Mouse (Mus musculus) adrenal gland, postnatal 25 days (tissue): ENCODE data around the gene Fam189a1. TPM values are rescaled to one million over a fixed set of nuclear protein-coding genes. Genes with fewer than 3 reads are reported as not detected.

ENCODE experiments used
- DNase-seq: peaks from one replicate; pipeline ENCODE4 v3.0.0; 2021; ENCODE audit warnings: mixed read lengths
- long read RNA-seq: library from polyadenylated mRNA; stranded (forward); transcript quantifications from one replicate; pipeline ENCODE4 v2.0.0, GENCODE M21; 2021
- total RNA-seq: library from RNA; stranded (reverse); gene quantifications from 2 replicates; pipeline ENCODE4 v1.2.3, GENCODE M21; 2021

Gene Fam189a1
- 0.33 and 0.70 TPM in 2 replicates for total RNA-seq
- long read RNA-seq = 0 reads

DNA sequence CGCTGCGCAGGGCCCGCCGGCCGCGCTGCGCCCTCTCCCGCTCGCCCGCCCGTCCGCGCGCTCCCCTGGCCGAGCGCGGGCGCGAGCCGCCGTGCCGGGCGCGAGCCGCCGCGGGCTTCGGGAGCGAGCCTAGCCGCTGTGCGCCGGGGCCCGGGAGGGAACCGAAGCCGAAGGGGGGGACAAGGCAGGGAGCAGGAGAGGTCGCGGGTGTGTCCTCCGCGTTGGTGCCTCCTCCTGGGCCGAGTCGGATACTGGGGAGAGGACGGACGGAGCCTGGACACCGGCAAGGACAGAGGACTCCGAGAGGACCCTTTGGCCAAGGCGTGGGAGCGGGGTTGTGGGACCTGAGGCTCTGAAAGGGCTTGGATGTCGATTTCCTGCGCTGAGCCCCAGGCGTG, at the start of gene Fam189a1:
TSS of gene Fam189a1 (minus strand) at position 57 of the 398 bp plus-strand sequence.
- peak; percentile 8 for DNase-seq

DNA sequence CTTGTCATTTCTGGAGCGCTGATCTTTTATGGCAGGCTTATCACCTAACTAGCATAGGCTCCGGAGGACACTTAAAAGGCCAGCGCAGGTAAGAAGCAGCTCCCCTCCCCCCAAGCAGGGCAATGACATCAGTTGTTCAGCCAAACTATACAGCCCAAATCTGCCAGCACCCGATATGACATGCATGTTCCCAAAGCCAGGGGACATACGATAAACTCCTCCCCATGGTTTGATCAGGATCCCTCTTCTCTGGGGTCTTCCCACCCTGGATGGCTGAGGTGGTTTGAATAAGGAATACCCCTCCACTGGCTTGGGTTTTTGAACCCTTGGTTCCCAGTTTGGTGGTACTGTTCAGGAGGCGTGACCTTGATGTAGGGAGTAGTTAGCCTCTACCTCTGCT, 49.7 kb upstream of the Fam189a1 start:
- no peak for DNase-seq

DNA sequence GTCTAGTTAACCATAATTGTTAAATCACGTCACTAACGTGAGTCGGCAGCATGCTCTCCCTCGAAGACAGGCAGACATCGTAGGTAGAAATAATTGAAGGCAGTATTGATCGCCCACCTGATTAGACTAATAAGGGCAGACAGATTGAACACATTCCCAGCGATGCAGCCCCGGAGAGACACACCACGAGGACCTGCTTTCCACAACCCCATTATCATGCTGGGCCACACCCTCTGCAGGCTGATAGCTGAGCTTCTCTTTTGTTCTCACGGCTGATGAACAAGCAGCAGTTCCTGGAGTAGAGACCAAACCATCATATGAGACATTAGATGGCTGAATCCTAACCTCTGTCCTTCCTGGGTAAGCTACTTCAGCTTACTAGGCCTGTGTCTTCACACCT, 46.3 kb upstream of the Fam189a1 start:
- DNase-seq = no peak

DNA sequence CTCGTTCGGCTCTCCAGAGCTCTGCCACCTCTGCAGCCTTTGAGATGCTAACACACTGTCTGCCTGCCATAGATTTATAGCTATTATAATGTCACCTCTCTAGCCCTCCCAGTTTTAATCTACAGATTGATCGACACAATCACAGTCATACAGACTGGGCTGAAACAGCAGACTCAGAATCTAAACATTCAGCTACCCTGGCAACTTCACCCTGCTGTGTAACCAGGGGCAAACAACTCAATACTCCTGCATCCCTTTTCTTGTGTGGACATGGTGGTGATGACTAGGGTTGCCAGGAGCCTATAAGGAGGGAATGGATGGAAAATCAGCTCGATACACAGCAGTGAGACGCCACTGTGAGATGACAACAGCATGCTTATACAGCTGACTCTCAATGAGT, 24.3 kb upstream of the Fam189a1 start:
- no peak for DNase-seq

DNA sequence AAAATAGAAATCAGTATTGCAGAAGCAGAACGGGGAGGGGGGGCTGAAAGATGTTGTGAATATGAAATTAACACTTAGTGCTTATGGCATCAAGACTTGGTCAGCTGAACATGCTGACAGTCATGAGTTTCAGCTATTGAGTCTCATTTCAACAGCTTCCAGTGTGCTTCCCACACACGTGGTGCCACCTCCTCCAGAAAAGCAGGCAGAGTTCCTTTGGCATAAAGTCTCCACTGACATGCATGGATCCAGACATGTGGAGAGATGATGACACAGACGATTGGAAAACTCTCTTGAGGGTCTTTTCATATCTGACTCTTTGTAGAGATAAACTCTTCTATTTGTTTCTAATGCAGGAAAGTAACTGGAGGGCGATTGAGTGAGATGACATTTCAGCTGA, 14.4 kb upstream of the Fam189a1 start:
- DNase-seq = no peak

DNA sequence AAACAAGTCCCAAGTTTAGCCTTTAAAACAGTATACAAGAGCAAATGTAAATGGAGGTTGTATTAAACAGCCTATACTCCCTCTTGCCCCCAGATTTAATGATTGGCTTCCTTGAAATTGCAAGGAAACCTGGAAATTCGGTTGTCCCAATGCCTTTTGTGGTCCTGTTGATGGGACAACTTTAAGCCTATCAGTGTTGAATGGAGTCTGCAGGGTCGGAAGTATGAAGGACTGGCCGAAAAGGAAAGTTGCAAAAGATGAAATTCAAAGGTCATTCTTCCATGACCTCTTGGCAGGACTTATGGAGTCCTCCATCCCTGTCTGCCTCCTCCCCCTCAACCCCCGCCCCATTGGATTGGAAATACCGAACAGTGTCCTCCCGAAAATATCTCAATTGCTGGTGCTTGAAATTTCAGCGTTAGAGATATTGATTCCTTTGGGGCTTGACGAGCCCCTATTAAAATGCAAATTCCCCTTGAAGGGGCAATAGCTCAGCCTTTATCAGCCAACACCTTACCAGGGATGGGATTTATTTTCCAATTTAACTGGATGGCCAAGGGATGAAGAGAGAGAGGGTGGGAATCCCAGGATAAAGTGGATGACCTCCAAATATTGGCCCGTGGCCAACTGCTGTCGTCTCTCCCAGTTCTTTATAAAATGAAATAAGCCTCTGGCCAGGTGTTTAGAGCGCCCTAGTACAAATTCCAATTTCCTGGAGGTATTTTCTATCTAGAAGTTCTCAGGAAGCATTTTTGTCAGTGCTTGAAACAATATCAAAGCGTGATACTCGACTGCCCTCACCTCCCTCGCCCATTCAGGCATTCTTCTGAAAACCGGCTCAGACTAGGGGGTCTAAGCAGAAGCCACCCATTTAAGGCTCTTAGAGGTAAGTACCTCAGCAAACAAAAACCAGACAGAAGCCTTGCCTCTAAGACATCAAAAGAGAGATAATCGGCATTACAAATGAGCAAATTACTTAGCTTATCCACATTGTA, 958 bp upstream of the Fam189a1 start:
- DNase-seq = no peak

DNA sequence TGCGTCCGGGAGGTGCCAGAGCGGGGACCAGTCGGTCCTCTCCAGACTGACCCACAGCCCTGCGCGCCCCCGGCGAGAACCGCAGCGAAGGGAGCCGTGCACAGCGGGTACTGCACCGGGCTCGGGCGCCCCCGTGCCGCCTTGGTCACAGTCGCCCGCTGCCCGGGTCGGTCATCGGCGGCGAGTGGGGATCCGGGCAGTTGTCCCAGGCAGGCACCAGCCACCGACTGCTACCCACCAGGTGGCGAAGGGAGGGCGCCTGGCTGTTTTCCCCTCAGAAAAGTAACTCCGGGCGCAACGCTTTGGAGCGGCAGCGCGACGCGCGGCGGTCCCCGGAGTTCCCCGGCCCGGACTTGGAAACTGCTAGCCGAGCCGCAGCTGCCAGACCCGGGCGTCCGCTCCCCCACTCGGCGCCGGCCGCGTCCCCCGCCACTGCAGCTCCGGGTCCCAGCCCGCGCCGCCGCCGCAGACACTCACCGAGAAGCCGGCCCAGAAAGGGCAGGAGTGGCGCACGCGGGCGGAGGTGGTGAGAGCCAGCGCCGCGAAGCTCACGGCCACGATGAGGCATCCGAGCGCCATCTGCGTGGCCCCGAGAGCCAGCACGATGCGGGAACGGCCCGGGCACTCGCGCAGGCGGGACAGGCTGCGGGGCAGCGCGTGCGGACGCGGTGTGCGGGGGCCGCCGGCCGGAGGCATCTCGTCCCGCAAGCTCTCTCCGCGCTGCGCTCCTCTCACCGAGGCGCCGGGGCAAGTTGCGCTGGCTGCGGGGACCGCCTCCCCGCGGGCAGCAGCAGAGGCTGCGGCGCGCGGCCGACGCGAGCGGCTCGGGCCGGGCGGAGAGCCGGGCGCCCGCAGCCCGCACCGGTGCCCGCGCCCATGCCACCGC, 499 bp downstream of the Fam189a1 start:
- DNase-seq = peak; percentile 38

DNA sequence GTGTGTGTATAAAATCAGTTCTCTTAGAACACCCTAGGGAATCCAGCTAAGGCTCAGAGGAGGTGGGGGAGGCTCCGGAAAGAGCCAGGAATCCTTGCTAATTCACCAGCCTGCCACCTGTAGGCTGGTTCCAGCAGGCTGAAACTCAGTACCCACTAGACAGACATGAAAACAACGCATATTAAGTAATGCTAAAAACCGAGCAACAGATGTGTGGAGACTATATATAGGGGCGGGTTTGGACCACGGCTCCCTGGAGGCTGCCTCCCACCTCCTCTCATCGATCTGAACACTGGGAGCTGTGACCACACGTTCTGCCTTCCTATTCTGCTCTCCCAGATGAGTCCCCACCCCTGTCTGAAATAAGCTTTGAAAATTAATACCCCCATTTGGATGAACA, 1.8 kb downstream of the Fam189a1 start:
- DNase-seq = no peak

DNA sequence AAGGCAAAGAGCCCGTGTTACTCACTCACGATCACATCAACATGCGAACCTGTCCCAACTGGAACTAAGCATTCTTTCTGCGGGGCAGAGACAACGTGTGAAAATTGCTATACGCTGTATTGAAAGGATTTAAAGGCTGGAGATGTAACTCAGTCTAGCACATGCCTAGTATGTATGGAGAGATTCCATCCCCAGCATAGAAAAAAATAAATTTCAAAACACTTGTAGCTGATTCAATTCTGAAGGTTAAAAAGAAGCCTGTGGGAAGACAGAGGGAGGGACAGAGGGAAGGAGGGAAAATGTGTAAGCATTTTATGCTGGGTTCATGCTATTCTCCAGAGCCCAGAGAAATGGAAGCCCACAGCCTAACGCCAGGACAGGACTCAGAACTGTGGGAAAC, 2.5 kb downstream of the Fam189a1 start:
- DNase-seq = no peak

DNA sequence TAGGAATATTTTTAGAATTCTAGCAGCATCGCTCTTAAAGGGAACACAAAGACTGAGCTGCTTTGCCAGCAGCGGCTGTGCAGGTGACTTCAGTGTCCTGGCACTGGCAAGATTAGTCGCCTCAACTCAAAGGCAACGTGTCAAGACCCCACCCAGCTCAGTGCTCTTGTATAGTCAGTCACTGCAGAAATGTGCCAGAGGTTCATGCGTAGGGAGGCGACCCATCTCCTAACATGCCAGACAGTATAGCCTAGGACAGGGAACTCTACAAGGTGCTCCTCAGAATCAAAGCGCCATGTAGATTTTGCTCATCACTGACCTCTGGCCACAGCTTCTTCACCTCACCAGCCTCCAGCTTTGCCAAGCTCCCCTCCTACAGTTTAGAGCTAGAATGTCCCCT, 4.8 kb downstream of the Fam189a1 start:
- DNase-seq = no peak

DNA sequence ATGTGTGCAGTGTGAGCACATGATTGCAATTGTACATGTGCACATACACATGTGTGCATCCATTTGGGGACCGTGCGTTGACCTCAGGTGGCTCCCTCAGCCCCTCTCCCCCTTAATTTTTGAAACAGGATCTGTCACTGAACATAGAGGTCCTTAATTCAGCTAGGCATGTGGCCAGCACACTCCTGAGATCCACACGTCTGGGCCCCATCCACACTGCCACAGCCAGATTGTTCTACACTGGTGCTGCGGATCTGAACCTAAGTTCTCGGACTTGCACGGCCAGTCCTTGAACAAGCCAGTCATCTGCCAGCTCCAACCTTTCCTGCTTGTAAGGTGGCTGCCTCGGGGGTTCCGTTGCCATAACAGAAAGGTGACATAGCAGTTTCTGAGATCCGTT, 7.3 kb downstream of the Fam189a1 start:
- no peak for DNase-seq

DNA sequence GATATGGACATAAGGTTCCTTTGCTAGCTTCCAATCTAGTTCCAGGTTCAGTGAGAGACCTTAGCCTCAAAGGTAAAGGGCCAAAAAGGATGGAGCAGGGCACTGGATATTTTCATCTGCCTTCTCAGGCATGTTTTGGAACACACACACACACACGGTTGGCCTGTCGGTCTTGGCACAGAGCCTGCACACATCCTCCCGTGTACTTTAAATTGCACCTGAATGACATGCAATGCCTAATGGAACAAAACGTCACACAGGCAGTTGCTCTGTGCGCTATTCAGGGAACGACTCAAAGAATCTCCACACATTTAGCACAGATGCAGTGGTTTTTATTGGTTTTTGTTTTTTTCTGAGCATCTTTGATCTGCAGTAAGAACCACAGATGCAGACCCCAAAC, 11.5 kb downstream of the Fam189a1 start:
- no peak for DNase-seq

DNA sequence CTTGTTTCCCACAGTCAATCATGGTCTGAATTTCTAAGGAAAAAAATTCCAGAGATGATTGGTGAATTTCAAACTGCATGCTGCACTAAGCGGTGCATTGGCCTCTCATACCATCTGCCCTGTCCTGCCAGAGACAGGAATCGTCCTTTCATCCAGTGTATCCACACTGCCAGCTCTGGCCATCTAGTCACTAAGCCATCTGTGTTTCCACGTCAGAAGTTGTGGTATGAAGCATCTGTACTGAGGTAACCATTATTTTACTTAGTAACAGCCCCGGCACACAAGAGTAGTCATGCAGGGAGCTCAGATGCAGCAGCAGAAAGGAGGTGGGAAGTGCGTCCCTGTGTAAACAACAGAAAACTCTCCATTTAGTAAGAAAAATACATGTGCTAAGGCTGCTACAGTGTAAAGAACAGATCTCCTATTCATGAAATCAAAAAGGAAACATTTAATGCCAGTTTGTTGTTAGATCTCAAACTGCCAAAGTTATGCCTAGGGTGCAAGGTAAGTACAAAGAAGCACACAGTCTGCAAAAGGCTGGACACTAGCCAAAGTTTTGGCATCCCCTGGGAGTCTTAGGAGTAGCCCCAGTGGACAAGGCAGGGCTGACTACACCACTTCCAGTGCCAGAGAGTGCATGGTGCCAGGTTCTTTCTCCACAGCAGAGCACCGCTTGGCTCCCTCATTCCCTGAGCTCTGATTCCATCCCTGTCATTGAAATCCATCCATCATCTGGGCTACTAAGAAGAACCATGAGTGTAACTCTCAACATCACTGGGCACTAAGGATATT, 14.3 kb downstream of the Fam189a1 start:
- peak; percentile 33 for DNase-seq

DNA sequence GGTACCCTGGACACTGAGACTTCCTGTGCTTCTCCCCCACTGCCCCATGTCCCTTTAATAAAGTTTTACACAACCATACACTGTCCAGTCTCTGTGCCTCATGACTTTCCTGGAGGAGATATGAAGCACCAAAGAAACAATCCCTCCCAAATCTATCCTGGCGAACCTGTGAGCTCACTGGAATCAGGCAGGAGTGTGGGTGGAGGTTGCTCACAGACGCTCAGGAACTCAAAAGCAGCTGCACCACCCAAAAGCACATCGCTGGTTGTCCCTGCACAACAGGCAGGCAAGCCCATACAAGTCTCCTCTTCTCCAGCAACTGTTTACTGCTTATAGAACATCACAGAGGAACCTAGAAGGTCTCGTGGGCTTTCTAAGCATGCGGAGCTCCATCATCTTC, 15.5 kb downstream of the Fam189a1 start:
- DNase-seq = no peak

DNA sequence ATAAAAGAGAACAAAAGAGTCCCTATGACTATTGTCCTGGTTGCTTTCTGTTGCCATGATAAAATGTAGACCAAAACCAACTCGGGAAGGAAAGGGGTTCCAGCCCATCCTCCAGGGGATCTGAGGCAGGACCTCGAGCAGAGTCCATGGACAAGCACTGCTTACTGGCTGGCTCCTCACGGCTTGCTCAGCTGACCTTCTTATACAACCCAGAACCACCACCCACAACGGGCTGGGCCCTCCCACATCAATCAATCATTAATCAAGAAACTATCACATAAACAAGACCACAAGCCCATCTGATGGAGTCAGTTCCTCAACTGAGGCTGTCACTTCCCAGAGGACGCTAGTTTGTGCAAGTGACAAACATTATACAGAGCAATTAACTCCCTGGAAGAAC, 16.3 kb downstream of the Fam189a1 start:
- DNase-seq = no peak

DNA sequence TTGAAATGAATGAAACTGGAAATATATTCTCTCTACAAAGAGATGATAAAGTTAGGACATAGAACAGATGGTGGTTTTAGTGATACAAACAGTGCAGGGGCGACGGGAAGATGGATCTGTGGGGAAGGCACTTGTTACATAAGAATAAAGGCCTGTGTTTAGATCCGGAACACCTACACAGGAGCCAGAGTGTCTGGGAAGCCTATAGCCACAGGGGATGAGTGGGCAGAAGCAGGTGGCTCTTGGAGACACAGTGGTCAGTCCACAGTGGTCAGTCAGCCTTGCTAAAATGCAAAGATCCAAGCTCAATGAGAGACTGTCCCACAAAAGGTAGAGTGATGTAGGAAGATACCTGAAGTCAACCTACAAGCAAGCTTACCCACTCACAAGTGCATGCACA, 32.6 kb downstream of the Fam189a1 start:
- DNase-seq = no peak

DNA sequence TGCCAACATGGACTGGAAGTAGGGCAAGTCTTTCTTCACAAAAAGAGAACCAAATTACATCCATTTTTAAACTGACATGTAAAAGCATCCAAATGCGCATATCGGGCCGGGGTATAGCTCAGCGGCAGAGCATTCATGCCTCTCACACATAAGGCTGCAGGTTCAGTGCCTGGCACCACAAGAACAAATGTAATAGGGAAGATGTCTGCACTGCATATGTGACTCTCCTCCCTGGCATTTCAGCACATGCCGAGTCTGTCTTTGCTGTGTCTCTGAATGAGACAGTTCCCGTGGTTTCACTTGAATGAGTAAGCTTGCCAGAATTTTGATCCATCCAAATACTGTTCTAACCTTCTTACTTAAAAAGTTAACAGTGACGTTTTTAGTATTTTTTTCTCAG, 39.5 kb downstream of the Fam189a1 start:
- DNase-seq = no peak

DNA sequence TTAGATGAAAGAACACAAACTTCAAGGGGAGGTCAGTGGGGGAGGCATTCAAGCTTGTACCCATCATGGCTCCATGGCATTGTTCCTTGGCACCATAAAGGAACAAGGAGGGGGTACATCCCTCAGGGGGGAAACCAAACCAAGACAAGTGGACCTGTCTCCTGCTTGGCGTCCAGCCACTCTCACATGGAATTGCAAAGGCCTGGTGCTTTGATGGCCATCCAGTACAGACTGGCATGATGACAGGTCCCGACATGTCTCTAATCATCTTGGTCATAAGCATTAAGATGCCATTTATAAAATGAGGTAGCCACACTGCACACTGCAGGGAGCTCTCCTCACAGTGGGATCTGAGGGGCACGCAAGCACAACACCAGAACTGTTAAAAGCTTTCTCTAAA, 41.0 kb downstream of the Fam189a1 start:
- no peak for DNase-seq

DNA sequence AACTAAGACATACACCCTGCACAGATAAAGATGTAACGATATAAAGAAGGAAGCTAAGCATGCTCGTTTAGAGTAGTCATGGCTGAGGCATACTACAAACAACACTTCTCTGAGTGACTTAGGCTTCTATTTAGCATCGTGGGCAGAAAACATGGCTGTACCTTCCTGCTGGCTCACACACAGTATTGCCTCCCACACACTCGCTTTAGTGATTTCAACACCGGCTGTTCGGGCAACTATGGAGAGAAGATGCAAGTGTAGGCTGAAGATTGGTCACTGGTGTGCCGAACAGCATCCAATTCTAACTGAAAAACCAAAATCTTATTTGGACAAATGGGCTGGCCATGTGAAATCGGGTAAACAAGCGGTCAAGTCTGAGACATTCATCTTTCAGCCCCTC, 44.7 kb downstream of the Fam189a1 start:
- DNase-seq = no peak

DNA sequence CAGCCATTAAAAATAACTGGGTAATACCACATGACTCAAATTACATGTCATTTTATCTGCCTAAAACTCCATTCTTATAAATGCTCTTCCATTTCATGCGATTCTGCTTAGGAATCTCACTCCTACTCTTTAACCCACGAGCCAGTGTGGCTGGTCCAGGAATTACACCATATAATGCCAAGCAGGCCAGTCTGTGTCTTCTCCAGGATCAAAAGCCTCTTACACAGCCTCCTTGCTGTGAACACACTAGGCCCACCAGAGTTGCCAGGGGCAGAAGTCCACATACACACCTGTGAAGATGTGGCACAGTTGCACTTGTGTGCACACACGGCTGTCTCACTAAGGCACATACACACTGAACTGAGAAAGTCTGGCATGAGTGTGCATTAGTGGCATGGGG, 50.8 kb downstream of the Fam189a1 start:
- no peak for DNase-seq

DNA sequence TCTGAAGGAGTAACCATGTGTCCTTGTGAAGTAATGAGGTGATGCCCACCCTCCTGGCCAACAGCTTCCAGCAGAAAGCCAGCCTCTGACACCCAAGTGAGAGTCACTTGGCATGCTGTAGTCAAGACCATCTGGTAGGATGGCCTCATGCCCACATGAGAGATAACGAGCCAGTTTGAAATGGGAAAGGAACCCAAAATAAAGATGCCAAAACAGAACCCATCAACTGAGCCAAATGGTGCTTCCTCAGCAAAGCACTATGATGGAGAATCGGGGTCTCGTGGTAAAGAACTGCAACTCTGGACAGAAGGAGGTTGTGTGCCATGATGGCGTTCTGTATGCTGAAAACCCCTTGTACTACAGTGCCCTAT, 51.3 kb downstream of the Fam189a1 start:
- DNase-seq = no peak
